Mouse (Mus musculus) adrenal gland, postnatal 25 days (tissue): Measurements from ENCODE around the gene Ttc8. TPM values are rescaled to one million over a fixed set of nuclear protein-coding genes. Genes with fewer than 3 reads are reported as not detected.

Experiments
- DNase-seq: peaks from one replicate; pipeline ENCODE4 v3.0.0; 2021; ENCODE audit warnings: mixed read lengths
- total RNA-seq: library from RNA; stranded (reverse); gene quantifications from 2 replicates; pipeline ENCODE4 v1.2.3, GENCODE M21; 2021

Ttc8 gene
- total RNA-seq, 1 experiment from 2014 or later, result 35.5 TPM

- DNase-seq, result no peak
Observed at GRCm38 (mm10) chr12:98973461-98973860, 53.1 kb downstream of the Ttc8 start.

DNA sequence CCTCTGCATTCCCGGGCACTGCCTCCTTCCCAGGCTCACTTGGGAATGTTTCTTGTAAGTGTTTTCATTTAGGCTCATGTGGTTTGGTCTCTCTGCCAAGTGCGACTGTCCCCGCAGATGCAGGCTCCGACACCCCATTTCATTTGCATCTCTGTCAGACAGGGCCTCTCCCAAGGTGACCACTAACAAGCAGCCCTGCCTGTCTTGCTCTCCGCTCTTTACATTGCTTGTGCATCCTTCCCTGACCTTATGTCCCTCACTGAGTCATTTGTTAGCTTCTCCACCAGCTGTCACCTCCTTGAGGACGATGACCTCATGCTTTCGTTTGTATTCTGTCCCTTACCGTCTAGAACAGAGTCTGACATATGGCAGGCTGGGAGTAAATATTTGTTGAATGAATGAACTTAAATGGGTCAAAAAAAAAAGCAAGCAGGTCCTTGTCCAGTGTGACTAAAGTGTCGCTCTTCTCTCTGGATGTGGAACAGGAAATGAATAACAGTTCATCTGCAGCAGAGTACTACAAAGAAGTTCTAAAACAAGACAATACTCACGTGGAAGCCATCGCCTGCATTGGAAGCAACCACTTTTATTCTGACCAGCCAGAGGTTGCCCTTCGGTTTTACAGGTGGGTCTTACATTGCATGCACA is 53.9 kb downstream of the Ttc8 start:
- no peak for DNase-seq

DNA sequence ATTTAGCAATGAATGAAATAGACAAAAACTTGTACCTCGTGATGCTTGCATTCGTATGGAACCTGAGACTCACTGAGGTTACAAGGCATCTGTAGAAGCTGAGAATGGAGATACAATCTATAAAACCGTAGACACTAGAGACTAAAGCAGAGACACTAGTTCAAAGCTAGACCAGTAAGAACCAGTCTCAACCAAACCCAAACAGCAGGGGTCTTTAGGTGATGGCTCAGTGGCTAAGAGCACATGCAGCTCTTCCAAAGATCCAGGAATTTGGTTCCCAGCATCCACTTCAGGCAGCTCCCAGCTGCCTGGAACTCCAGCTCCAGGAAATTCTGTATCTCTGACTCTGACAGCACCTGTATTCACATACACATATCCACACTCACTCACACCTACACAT is 60.7 kb downstream of the Ttc8 start:
- no peak for DNase-seq

DNA sequence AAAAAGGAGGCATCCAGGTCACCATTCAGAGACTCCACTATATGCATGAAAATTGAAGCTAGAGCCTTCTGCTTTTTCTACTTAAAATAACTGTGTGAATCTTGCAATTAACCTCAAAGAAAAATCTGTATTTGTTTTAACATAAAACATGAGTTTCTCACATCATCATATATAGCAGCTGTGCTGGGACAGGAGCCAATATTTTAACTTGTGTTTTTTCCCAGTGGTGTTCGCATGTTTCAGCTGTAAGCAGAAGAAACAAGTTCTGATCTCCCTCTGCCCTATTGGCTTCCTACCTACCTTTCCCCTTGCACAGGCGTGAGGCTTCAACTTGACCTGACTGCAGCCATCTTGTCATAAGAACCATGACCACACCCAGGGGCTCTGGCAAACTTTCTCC is 64.4 kb downstream of the Ttc8 start:
- DNase-seq, result no peak

GRCm38 (mm10) chr12:98991076-98991829 is 70.9 kb downstream of the Ttc8 start:
- no peak for DNase-seq

DNA sequence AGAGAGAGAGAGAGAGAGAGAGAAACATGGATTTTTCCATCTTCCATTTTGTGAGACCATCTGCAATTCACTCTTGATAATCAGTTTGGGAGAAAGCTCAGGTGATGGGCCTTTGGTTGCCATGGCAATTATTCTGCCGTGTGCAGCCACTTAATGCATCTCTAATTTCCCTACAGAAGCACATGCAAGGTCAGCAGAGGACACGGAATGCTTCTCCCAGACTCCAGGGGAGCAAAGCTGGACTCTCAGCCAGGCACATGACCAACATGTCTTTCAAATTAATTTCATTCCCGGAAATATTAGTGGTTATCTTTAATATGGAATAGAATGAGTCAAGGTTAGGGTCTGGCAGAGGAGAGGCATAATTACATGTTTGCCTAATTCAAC is 71.4 kb downstream of the Ttc8 start:
- DNase-seq, result no peak

GRCm38 (mm10) chr12:98993736-98994135 is 73.4 kb downstream of the Ttc8 start:
- no peak for DNase-seq

GRCm38 (mm10) chr12:98994366-98994765 is 74.0 kb downstream of the Ttc8 start:
- no peak for DNase-seq

- DNase-seq, result no peak
Observed at GRCm38 (mm10) chr12:98995881-98996280, 75.5 kb downstream of the Ttc8 start.

GRCm38 (mm10) chr12:98996581-98996988 is 76.2 kb downstream of the Ttc8 start:
- DNase-seq, result no peak

DNA sequence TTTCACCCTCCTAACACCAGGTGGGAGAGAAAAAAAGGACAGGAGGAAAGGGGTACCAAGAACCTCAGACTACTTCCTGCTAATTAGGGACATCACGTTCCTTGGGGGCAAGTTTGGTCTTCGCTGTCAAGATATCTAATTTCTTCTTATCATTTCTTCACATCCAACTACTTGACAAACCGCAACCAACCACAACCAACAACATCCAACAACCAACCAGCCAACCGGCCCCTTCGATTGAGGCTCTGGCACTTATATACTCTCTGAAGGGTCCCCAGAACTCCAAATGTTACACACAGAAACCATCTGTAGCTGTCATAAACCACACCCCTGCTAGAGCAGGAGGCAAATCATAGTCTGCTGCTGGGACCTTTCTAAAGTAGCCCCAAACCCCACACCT is 76.7 kb downstream of the Ttc8 start:
- DNase-seq, result no peak

DNA sequence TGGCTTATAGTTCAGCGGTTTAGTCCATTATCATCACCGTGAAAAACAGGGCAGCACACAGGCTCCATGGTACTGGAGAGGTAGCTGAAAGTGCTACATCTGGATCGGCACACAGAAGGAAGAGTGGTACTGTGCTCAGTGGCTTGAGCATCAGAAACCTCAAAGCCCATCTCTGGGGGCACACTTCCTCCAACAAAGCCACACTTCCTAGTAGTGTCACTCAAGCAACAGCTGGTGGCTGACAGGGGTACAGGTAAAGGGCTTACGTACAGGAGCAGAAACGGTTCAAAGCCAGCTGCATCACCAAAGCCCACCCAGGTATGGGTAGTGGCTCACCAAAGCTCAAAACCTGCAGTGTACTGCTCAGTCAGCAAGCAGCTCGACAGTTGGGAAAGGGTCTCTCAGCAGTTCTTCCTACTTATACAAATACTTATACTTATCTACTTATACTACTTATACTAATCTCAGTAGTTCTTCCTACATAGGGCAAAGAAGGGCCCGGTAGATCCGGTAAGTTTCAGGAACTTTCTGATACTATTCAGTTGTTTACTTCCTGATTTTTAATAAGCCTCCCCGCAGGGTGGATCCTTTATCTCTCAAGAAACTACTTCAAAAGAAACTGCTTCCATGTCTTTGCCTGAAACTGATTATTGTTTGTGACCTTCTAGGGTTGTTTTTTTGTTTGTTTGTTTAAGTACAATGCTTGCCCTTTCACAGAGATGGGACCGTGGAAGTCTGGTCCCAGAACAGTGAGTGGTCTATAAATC is 78.5 kb downstream of the Ttc8 start:
- no peak for DNase-seq

DNA sequence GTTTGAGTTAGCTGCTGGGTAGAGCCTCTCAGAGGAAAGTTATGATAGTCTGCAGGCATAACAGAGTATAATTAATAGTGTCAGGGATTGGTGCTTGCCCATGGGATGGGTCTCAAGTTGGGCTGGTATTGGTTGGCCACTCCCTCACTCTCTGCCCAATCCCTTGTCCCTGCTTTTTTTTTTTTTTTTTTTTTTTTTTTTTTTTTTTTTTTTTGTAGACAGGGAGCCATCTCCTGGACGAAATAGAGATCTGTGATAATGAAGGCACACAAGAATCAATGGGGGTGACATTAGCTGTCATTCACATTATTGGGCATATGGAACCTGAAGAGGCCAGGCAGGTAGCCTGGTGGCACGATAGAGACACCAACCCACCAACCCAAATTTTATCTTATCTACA is 79.9 kb downstream of the Ttc8 start:
- DNase-seq, result no peak

- no peak for DNase-seq
Observed at GRCm38 (mm10) chr12:99003046-99003445, 82.7 kb downstream of the Ttc8 start.

DNA sequence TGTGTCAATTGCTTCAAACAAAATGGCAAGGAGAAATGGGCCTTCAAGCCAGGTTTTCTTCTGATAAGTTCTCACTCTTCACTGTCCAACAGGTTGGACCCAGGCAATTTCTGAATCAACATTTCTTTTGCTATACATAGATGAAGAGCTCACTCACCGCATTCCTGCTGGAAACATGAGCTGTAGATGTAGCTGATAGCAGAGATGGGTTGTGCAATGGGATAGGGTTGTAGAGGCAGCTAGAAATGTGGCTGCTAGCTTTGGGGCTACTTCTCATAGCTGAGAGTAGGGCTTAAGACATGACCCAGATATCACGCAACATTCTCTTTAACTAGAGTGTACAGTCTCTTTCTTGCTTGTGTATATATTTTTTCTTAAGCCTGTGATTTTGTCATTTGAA is 84.4 kb downstream of the Ttc8 start:
- no peak for DNase-seq

- no peak for DNase-seq
Observed at GRCm38 (mm10) chr12:99008786-99009185, 88.4 kb downstream of the Ttc8 start.

DNA sequence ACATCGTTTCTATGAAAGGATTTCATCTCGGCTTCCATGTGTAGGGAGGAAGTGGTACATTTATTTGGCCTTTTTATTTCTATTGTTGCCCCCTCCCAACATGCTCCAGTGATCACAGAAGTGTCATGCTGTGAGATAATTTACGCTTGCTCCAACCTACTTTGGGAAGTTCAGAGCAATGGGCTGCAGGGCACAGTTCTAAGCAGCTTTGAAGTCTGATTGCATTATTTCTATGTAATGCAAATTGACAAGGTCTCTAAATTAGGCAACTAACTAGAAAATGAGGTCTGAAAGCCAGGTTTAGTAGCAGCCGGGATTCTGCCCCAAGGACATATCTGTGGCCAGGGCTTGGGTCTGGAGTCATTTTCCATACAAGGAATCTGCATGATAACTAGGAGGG is 89.1 kb downstream of the Ttc8 start:
- no peak for DNase-seq

- DNase-seq, result no peak
Observed at GRCm38 (mm10) chr12:99010044-99010443, 89.7 kb downstream of the Ttc8 start.

GRCm38 (mm10) chr12:99011161-99011861 is 90.9 kb downstream of the Ttc8 start:
- DNase-seq, result peak; percentile 36

DNA sequence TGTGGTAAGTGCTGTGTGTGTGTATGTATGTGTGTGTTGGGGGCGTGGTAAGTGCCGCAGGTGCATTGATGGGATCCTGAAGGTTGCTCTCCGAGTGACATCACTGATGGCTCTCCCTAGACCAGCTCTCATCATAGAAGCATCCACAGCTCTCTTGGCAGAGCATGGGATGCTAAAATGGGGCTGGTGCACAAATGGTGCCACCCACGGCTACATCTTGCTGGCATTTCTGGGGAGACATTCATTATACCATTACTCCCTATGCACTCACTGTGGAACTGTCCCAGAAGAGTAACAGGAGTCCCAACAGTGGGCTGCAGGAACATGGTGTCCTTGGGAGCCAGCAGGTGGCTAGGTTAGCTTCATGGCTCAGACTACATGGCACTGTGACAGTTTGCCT is 95.5 kb downstream of the Ttc8 start:
- DNase-seq, result no peak

GRCm38 (mm10) chr12:99024430-99024960 is 104.1 kb downstream of the Ttc8 start:
- DNase-seq, result no peak

- no peak for DNase-seq
Observed at GRCm38 (mm10) chr12:99026291-99026690, 105.9 kb downstream of the Ttc8 start.
